Mouse (Mus musculus) liver, embryonic 14.5 days (tissue): Measurements from ENCODE around the gene Mfn1. TPM values are rescaled to one million over a fixed set of nuclear protein-coding genes. Genes with fewer than 3 reads are reported as not detected.

Source experiments
- ATAC-seq: fragments of 200-750 bp; cut with Nextera tagmentation; 2 replicates; pipeline ENCODE4 v1.8.0; 2017; ENCODE audit warnings: moderate number of reproducible peaks, mild to moderate bottlenecking, moderate library complexity; ENCODE audit not compliant: insufficient read depth
- DNase-seq, 3 experiments: peaks; one replicate each; pipeline ENCODE4 v3.0.0-alpha.2; 2012 to 2013; ENCODE audit warnings: low read depth in 3 of 3, low spot score in 3 of 3
- H3K27ac ChIP-seq: fragments of 300-500 bp; sonication (generic); 2 replicates; pipeline ENCODE4 v1.5.1; 2014; ENCODE audit warnings: moderate library complexity, mild to moderate bottlenecking, control low read depth, inconsistent platforms
- H3K27me3 ChIP-seq: fragments of 300-500 bp; sonication (generic); 2 replicates; pipeline ENCODE4 v1.6.1; 2014; ENCODE audit warnings: mild to moderate bottlenecking, low read length, moderate library complexity; ENCODE audit not compliant: control insufficient read depth, insufficient read depth
- H3K36me3 ChIP-seq: fragments of 300-500 bp; sonication (generic); replicated peaks from 2 replicates; pipeline ENCODE4 v1.6.1; 2014; ENCODE audit warnings: low read depth; ENCODE audit not compliant: control insufficient read depth, insufficient read depth
- H3K4me1 ChIP-seq, 2 experiments: fragments of 200-500 bp in 1 of 2; fragments of 300-500 bp in 1 of 2; sonication (generic) in 1 of 2; replicated peaks; 2 replicates each; pipeline ENCODE4 v1.6.1; 2012 to 2014; ENCODE audit warnings: antibody characterized with exemption in 1 of 2, inconsistent platforms in 1 of 2, low read length in 1 of 2; ENCODE audit not compliant: control insufficient read depth in 2 of 2, insufficient read depth in 2 of 2
- H3K4me2 ChIP-seq: fragments of 300-500 bp; sonication (generic); 2 replicates; pipeline ENCODE4 v1.6.1; 2014; ENCODE audit warnings: low read depth, mild to moderate bottlenecking, control low read depth, moderate library complexity
- H3K4me3 ChIP-seq, 2 experiments: fragments of 200-500 bp in 1 of 2; fragments of 300-500 bp in 1 of 2; sonication (generic) in 1 of 2; 2 replicates each; pipeline ENCODE4 v1.5.1; 2012 to 2014; ENCODE audit warnings: low read depth in 2 of 2, low read length in 2 of 2, mild to moderate bottlenecking in 2 of 2, control low read depth in 1 of 2, inconsistent platforms in 1 of 2, moderate library complexity in 1 of 2; ENCODE audit not compliant: insufficient read depth in 1 of 2
- H3K9ac ChIP-seq: fragments of 300-500 bp; sonication (generic); replicated peaks from 2 replicates; pipeline ENCODE4 v1.6.1; 2014; ENCODE audit warnings: mild to moderate bottlenecking, control low read depth, moderate library complexity
- H3K9me3 ChIP-seq: fragments of 300-500 bp; sonication (generic); 2 replicates; pipeline ENCODE4 v1.6.1; 2016; ENCODE audit warnings: low read length, mixed read lengths; ENCODE audit not compliant: control insufficient read depth
- CTCF ChIP-seq: IDR thresholded peaks from 2 replicates; pipeline ENCODE4 v1.5.1; 2016; ENCODE audit warnings: antibody characterized with exemption, low read depth, control low read depth
- EP300 ChIP-seq: IDR thresholded peaks from 2 replicates; pipeline ENCODE4 v1.6.1; 2016; ENCODE audit warnings: antibody characterized with exemption, low read depth
- WGBS: fragments of 180-500 bp; shearing (Covaris S2); extraction: QIAGEN DNeasy Blood & Tissue Kit; methylation state at CpG from one replicate; pipeline ENCODE4 v1.1.7; 2014; ENCODE audit not compliant: insufficient replicate concordance; 5-methylcytosine and 5-hydroxymethylcytosine counted together
- polyA plus RNA-seq, 2 experiments: library from polyadenylated mRNA; depleted of rRNA in 1 of 2; stranded (reverse) in 1 of 2; unstranded in 1 of 2; fragments of >200 nt; fragmentation: Nextera tagmentation in 1 of 2; extraction: Ambion mirVana in 1 of 2; gene quantifications; 2 replicates each; pipeline versions ENCODE4 v1.2.1 to v1.2.3; 2012 to 2014

Gene Mfn1
- polyA plus RNA-seq, 2 experiments: 8.6 to 11.0 TPM

- Histone ChIP-seq H3K27me3 (peaks cover 5% of the 10 kb centered on the region; the same call in 1 of the 2 replicates), H3K27ac (no peak overlapping the region), H3K4me2 (peak overlapping the region; percentile 77), H3K9me3 (no peaks in the 10 kb centered on the region), H3K4me3 (peak overlapping the region; percentile 50 to 63), H3K36me3 (no peaks in the 10 kb centered on the region), H3K9ac (peak overlapping the region; percentile 45), H3K4me1 (peaks cover 0 to 6% of the 10 kb centered on the region in 2 experiments; a peak in 2 of 4 replicates)
- ATAC-seq (no peak; the same call in 1 of the 2 replicates), DNase-seq (no peak)
- TF ChIP-seq CTCF (no peak), EP300 (no peak)
- WGBS: 10% methylated on average over 5 of the region's 14 CpGs
Observed at GRCm38 (mm10) chr3:32616006-32616330, 86.7 kb downstream of the Mfn1 start.

GRCm38 (mm10) chr3:32616331-32617052 is 87.2 kb downstream of the Mfn1 start, which contains the start of gene Gnb4:
Gene Gnb4 (minus strand): TSS chr3:32616585.
- H3K36me3 ChIP-seq: no peaks in the 10 kb centered on the region
- under 1% methylated on average over 73 of the region's 83 CpGs for WGBS
- DNase-seq (no peak), ATAC-seq (peak; percentile 81)
- peaks cover 0 to 6% of the 10 kb centered on the region in 2 experiments; a peak in 2 of 4 replicates for H3K4me1 ChIP-seq
- H3K9me3 ChIP-seq: no peaks in the 10 kb centered on the region
- peak within 1 kb of the TSS; percentile 63 for H3K4me3 ChIP-seq
- no peak for TF ChIP-seq CTCF
- peak within 1 kb of the TSS; percentile 45 for H3K9ac ChIP-seq
- H3K4me2 ChIP-seq: peak within 1 kb of the TSS; percentile 77
- peaks cover 5% of the 10 kb centered on the region; the same call in 1 of the 2 replicates for H3K27me3 ChIP-seq
- no peak within 1 kb of the TSS for H3K27ac ChIP-seq

- Histone ChIP-seq H3K4me1 (peaks cover 0 to 4% of the 10 kb centered on the region in 2 experiments; a peak in 2 of 4 replicates), H3K9ac (no peak overlapping the region), H3K27ac (no peak overlapping the region), H3K27me3 (peaks cover 5% of the 10 kb centered on the region; the same call in 1 of the 2 replicates), H3K4me3 (peak overlapping the region; percentile 63), H3K36me3 (no peaks in the 10 kb centered on the region), H3K9me3 (no peaks in the 10 kb centered on the region), H3K4me2 (peak overlapping the region; percentile 77)
- TF ChIP-seq CTCF (no peak), EP300 (no peak)
- WGBS: 23% methylated on average over 16 of the region's 16 CpGs
- no peak for ATAC-seq
- no peak for DNase-seq
Observed at GRCm38 (mm10) chr3:32617053-32617642, 87.9 kb downstream of the Mfn1 start.

- Histone ChIP-seq H3K9ac (no peak overlapping the region), H3K4me1 (peaks cover 0 to 4% of the 10 kb centered on the region in 2 experiments; a peak in 2 of 4 replicates), H3K36me3 (no peaks in the 10 kb centered on the region), H3K4me2 (no peak overlapping the region), H3K27ac (no peak overlapping the region), H3K27me3 (peaks cover 2% of the 10 kb centered on the region; the same call in 1 of the 2 replicates), H3K9me3 (no peaks in the 10 kb centered on the region), H3K4me3 (no peak overlapping the region)
- DNase-seq (no peak), ATAC-seq (no peak)
- no peak for TF ChIP-seq CTCF
- TF ChIP-seq EP300: no peak
- WGBS: 61% methylated on average over 1 of the region's 1 CpGs
Observed at GRCm38 (mm10) chr3:32621658-32622057, 92.4 kb downstream of the Mfn1 start.

GRCm38 (mm10) chr3:32622106-32622505 is 92.8 kb downstream of the Mfn1 start:
- 60% methylated on average over 3 of the region's 3 CpGs for WGBS
- Histone ChIP-seq H3K27me3 (no peaks in the 10 kb centered on the region), H3K4me3 (no peak overlapping the region), H3K9me3 (no peaks in the 10 kb centered on the region), H3K4me1 (peaks cover 0 to under 1% of the 10 kb centered on the region in 2 experiments; a peak in 2 of 4 replicates), H3K27ac (no peak overlapping the region), H3K4me2 (no peak overlapping the region), H3K36me3 (no peaks in the 10 kb centered on the region), H3K9ac (no peak overlapping the region)
- DNase-seq: no peak
- ATAC-seq: no peak
- TF ChIP-seq EP300: no peak
- TF ChIP-seq CTCF: no peak
